Mouse (Mus musculus): ENCODE measurements around the gene Pcdh11x. TPM values are rescaled to one million over a fixed set of nuclear protein-coding genes. Genes with fewer than 3 reads are reported as not detected.
"Not testable (repeated sequence)": the region's sequence is repeated elsewhere in the genome, so short reads cannot be mapped to it uniquely, and the experiment has no call there.

Pcdh11x gene
- total RNA-seq (2021) = 1 to 10 TPM in 1 of 2 experiments, under 1 TPM in 1; 0.96 to 2.1 TPM
- long read RNA-seq, experiment 1 = 0 reads
- long read RNA-seq, experiment 2, partial matches to known transcripts = 0 of 2 reads
- long read RNA-seq, experiment 2, other reads (novel, unspliced or antisense) = 1 of 2 reads

DNA sequence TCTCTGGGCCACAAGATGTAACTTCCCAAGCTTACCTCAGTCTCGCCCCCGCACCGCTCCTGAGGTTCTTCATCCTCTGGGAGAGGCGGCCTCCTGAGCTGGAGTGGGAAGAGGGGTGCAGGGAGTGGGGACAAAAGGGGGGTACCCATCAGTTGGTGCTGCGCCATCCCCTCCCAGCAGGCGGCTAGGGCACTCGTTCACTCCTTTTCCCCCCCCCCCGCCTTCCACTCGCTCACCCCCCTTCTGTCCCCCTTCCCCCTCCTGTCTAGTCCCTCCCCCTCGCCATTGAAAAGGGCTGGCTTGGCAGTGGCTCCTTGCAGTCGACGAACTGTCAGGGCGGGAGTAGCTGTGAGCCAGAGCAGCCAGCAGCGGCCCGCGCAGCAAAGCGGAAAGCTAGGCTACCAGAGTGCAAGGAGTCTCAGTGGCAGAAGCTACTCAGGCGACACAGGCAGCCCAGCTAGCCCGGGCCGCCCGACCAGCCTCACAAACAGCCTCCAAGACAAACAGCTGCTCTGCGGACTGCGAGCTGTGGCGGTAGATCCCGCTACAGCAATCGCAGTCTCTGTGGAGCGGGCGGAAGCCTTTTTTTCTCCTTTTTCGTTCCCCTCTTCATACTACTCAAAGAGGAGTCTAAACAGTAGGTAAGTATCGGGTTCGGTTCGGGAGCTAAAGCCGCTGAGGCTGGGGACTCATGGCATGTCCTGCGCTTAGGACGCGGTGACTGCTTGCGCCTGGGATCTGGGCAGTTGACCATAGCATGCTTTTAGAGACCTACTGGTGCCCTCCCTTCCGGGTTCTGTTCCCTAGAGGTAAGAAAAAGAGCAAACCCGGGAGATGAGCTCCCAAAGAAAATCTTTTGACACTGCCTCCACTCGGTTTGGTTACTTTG lies at the start of gene Pcdh11x:
Pcdh11x (plus strand) TSS at position 249 of the 889 bp plus-strand sequence.
- peak in 1 of 2 experiments; percentile 11 for DNase-seq (ENCODE audit: low spot score in 2 of 2)

DNA sequence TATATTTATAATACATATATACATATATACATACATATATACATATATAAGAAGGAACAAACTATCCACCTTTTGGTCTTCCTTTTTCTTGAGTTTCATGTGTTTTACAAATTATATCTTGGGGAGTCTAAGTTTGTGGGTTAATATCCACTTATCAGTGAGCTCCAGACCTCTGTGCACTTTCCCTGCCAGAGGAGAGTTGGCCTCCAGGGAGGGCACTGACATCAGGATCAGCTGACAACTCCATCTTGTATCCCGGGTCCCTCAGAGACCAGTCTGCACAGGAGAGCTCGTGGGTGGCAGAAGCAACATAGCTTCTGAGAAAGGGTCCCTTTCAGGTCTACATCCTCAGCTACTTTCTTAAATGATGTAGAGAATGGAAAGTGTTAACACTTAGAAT lies 30.0 kb upstream of the Pcdh11x start:
- DNase-seq (ENCODE audit: low spot score in 2 of 2) = no peak

GRCm38 (mm10) chrX:120285522-120285921 lies 4.5 kb upstream of the Pcdh11x start:
- no peak for DNase-seq (ENCODE audit: low spot score in 2 of 2)

DNA sequence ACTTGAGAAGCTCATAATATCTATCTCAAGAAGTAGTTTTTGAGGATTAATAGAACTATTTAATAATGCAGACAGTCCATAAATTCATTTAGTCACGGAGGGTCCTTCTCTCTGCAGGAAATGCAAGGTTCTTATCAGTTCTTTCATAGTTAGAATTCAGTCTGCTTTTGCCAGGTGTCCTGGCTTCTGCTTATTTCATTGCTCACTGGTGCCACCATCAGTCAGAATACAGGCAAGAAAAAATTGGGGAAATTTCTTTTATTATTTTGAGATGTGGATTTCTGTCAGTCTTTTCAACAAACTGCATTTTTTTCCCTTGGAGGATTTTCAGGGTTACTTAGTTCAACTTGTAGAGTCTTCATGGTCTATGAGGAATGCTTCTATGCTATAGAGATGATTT lies 2.6 kb upstream of the Pcdh11x start:
- DNase-seq (ENCODE audit: low spot score in 2 of 2) = no peak

GRCm38 (mm10) chrX:120290900-120291280 lies 831 bp downstream of the Pcdh11x start:
- no peak for DNase-seq (ENCODE audit: low spot score in 2 of 2)

DNA sequence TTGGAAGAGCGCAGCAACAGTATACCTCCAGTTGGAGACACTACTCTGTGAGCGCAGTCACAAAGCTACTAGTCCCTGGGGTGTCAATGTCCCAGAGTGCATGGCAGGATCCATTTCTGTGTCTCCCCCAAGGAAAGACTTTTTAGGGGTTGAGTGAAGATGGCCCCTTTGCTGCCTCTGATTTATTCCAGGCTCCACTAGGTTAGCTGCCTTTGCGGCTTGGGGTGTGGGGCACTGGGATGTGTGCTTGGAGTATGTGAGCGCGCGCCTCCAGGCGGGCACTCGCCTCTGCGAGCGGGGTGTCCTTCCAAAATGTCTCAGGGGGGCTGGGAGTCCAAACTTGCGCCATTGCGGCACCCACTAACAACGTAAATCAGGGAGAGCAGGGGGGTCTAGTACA lies 1.6 kb downstream of the Pcdh11x start:
- no peak for DNase-seq (ENCODE audit: low spot score in 2 of 2)

GRCm38 (mm10) chrX:120292832-120293750 lies 3.0 kb downstream of the Pcdh11x start:
- no peak for DNase-seq (ENCODE audit: low spot score in 2 of 2)

DNA sequence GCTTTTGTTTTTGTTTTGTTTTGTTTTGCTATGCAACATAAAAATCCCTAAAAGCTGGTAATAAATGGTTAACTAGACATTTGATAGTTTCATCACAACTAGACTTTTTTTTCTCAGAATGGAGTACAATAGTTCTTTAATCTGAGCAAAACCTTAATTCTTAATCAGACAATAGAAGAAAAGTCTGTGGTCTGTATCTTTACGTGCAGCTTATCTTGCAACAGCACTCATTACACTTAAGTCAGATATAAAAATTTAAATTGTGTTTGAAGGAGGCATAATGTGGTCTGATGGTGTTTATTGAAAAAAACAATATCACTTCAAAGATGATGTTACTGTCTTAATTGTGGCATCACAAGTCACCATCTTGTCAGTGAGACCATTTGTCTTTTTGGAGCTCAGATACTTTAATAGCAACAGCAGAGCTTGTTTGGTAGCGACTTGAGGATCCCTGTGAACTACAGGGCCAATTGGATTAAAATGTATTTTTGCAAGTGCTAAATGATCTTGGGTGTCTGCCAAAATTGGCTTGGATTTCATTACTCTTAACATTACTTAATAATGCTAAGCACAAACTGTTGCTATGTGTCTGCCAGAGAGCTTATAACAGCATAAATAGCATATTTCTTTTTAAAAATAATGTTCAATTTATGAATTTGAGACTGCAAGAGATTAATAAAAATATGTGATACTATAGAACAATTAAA lies 11.6 kb downstream of the Pcdh11x start:
- DNase-seq (ENCODE audit: low spot score in 2 of 2) = no peak

- not testable (repeated sequence) for DNase-seq (ENCODE audit: low spot score in 2 of 2)
These were observed 22.9 kb downstream of the Pcdh11x start, which contains the start of gene H2afb3 for GRCm38 (mm10) chrX:120312995-120313394. H2afb3 (minus strand) TSS chrX:120313095.

DNA sequence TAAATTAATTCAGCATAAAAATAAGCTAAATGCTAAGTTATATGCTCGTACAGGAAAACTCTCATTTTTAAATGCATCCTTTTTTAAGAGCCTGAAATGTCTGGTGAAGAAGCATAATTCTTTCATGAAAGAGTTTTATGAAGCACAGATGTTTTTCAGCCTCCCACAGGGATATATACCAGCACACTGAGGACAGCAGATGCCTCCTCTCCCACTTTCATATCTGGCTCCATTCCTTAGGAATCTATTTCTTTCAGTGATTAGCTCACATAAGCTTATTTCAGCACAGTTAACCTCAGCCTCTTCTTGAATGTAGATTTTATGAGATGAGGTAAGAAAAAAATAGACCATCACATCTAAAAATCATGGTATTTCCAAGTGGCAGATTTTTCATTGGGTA lies 176.2 kb downstream of the Pcdh11x start:
- no peak for DNase-seq (ENCODE audit: low spot score in 2 of 2)

GRCm38 (mm10) chrX:120486428-120486827 lies 196.4 kb downstream of the Pcdh11x start:
- no peak for DNase-seq (ENCODE audit: low spot score in 2 of 2)

- no peak for DNase-seq (ENCODE audit: low spot score in 2 of 2)
These were observed 234.9 kb downstream of the Pcdh11x start for GRCm38 (mm10) chrX:120524986-120525385.

DNA sequence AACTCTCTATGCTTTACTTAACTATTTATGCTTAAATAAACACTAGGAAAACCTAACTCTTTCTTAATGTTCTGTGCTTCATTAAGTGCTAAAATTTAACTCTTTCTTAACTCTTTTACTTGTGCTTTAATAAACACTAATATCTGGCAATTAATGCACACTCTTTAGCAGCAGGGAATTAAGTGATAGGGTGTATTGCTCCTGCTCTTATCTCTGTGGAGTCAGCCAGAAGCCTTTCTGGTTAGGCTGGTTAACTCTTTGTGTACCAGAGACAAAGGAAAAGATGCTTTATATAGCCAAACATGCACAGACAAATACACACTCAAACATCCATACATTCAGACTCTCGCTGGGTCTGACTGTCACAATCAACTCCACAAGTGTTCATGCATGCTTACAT lies 309.2 kb downstream of the Pcdh11x start:
- DNase-seq (ENCODE audit: low spot score in 2 of 2) = no peak

DNA sequence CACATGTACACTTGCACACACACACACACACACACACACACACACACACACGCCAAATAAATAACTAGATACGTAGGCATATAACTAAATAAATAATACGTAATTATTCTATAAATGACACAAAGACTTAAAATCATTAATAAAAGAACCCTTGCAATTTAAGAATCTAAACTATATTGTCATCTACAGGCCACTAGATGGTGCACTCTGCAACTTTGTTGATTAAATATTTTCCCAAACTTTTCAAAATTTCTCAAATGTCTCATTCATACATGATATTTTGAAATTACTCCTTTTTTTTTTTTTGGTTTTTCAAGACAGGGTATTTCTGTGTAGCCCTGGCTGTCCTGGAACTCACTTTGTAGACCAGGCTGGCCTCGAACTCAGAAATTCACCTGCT lies 328.4 kb downstream of the Pcdh11x start:
- no peak for DNase-seq (ENCODE audit: low spot score in 2 of 2)

DNA sequence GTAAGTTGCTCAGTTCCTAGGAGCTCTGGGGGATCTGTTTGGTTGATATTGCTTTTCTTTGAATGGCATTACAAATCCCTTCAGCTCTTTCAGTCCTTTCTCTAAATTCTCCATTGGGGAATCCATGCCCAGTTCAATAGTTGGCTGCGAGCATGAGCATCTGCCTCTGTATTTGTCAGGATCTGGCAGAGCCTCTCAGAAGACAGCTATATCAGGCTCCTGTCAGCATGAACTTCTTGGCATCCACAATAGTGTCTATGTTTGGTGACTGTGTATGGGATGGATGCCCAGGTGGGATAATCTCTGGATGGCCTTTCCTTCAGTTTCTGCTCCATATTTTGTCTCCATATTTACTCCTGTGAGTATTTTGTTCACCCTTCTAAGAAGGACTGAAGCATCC lies 380.2 kb downstream of the Pcdh11x start:
- not testable (repeated sequence) for DNase-seq (ENCODE audit: low spot score in 2 of 2)

DNA sequence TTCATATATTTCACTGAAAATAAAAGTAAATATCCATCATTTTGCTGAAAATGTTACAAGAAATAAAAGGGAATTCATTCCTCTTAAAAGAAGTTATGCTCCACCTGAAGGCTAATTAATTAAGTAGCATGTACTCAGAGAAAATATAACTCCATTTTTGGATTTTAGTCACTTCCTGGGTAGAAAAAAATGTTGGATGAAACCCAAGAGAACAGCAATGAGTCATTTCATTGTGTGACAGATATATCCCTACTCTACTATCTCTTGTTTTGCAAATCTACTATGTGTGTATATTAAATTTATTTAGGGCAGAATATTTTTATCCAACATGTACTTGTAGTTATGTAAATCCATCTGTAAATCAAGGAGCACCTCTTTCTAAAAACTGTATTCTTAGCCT lies 444.1 kb downstream of the Pcdh11x start:
- DNase-seq (ENCODE audit: low spot score in 2 of 2) = no peak

DNA sequence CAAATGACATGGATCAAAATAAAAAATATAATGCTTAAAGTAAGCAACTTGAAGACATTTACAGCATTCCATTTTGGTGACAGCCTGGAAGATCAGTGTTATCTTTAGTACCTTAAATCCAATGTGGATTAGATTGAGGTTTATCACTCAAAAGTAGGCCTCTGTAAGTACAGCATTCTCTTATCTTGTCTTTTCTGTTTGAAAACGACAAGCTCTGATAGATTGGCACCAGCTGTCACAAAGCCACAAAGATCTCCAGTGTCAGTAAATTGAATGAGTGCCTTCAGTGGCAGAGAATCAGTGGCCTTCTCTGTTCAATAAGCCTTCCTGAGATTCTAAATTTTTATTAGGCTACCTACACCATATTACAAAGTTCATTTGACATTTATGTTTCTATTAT lies 445.7 kb downstream of the Pcdh11x start:
- no peak for DNase-seq (ENCODE audit: low spot score in 2 of 2)

DNA sequence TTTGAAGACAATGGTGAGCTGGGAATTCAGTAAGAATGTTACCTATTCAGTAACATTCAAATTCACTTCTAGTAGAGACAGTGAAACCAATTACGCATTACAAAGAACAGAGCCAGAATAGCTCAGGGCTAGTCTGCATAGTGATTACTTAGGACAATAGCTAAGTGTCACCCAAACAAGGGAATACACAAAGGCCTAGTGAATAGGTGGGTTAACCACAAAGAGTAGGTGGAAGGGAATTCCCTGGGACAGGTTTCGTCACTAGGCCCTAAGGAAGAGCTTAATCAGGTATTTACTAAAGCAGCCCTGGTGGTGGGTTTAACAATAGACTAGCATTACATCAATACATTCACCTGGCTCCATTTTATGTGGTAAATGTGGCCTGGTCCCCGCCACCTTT lies 654.5 kb downstream of the Pcdh11x start:
- no peak for DNase-seq (ENCODE audit: low spot score in 2 of 2)
